Mouse (Mus musculus) left cerebral cortex, postnatal 10 days (tissue): ENCODE results near the gene Cxcl15. TPM values are rescaled to one million over a fixed set of nuclear protein-coding genes. Genes with fewer than 3 reads are reported as not detected.

Source experiments
- microRNA-seq: library from miRNA; unstranded; fragments of <30 nt; microRNA quantifications from one replicate; pipeline ENCODE4 v1.2.0, GENCODE M21; 2022
- total RNA-seq, 2 experiments: library from RNA; stranded (reverse); gene quantifications; 2 replicates each; pipeline ENCODE4 v1.2.3; 2021

Cxcl15 gene
- total RNA-seq, 2 experiments from 2014 or later: not detected

Small RNA genes within 50 kb of the gene (microRNA-seq; reads per million reads assigned to microRNA genes)
- not detected for gene Gm24322

Other genes starting within 250 kb of the Cxcl15 start
- gene 5830473C10Rik, start 233.4 kb upstream of the Cxcl15 start, total RNA-seq: 1 to 10 TPM in 1 of 2 experiments, under 1 TPM in 1; 0.89 to 1.1 TPM
- gene Rassf6, start 153.9 kb upstream of the Cxcl15 start, total RNA-seq: 1 to 10 TPM in 1 of 2 experiments, under 1 TPM in 1; 0.81 to 1.9 TPM
- not detected for gene Cxcl5, start 35.2 kb upstream of the Cxcl15 start, total RNA-seq
- not detected for gene Ppbp, start 26.0 kb upstream of the Cxcl15 start, total RNA-seq
- gene Pf4, start 22.1 kb upstream of the Cxcl15 start, total RNA-seq: 1 to 10 TPM; 1.6 to 8.3 TPM
- gene Cxcl3, start 8.4 kb upstream of the Cxcl15 start, total RNA-seq: not detected
- gene Cxcl1, start 96.7 kb downstream of the Cxcl15 start, total RNA-seq: under 1 TPM in 1 of 2 experiments, not detected in 1; 0.55 TPM
- not detected for gene Cxcl2, start 109.3 kb downstream of the Cxcl15 start, total RNA-seq
- gene Mthfd2l, start 136.6 kb downstream of the Cxcl15 start, total RNA-seq: 10 to 100 TPM; 18.0 to 18.5 TPM
- gene Epgn, start 232.9 kb downstream of the Cxcl15 start, total RNA-seq: under 1 TPM in 1 of 2 experiments, not detected in 1; 0.39 TPM